Mouse (Mus musculus) lung, adult 2 months (tissue): Measurements from ENCODE around the gene Syndig1. TPM values are rescaled to one million over a fixed set of nuclear protein-coding genes. Genes with fewer than 3 reads are reported as not detected.

Experiments used
- DNase-seq: peaks from one replicate; pipeline ENCODE4 v3.0.0; 2022
- H3K4me1 ChIP-seq: fragments of 200-500 bp; 2 replicates; pipeline ENCODE4 v1.6.1; 2011; ENCODE audit warnings: low read length; ENCODE audit not compliant: control insufficient read depth, insufficient read depth
- H3K4me3 ChIP-seq: fragments of 200-500 bp; replicated peaks from 2 replicates; pipeline ENCODE3; 2011; ENCODE audit warnings: low read depth, mild to moderate bottlenecking, control low read depth, low read length; ENCODE audit errors: extremely low read depth
- CTCF ChIP-seq: fragments of 200-500 bp; IDR thresholded peaks from 2 replicates; pipeline ENCODE4 v1.5.1; 2011; ENCODE audit warnings: mild to moderate bottlenecking, low read length, control low read depth; ENCODE audit not compliant: insufficient read depth
- POLR2A ChIP-seq: fragments of 200-500 bp; IDR thresholded peaks from 2 replicates; pipeline ENCODE4 v1.6.1; 2011; ENCODE audit warnings: low read depth, mild to moderate bottlenecking, control low read depth, low read length, borderline replicate concordance; ENCODE audit errors: extremely low read depth
- WGBS: fragments of 180-500 bp; shearing (Covaris S2); methylation state at CpG from one replicate; pipeline ENCODE4 v1.1.7; 2018; 5-methylcytosine and 5-hydroxymethylcytosine counted together
- polyA plus RNA-seq: library from polyadenylated mRNA; depleted of rRNA; stranded (reverse); fragments of >200 nt; gene quantifications from 2 replicates; pipeline ENCODE4 v1.2.3, GENCODE M21; 2012; rRNA removed

Gene Syndig1
- polyA plus RNA-seq, result 0.15 and 0.28 TPM in 2 replicates

DNA sequence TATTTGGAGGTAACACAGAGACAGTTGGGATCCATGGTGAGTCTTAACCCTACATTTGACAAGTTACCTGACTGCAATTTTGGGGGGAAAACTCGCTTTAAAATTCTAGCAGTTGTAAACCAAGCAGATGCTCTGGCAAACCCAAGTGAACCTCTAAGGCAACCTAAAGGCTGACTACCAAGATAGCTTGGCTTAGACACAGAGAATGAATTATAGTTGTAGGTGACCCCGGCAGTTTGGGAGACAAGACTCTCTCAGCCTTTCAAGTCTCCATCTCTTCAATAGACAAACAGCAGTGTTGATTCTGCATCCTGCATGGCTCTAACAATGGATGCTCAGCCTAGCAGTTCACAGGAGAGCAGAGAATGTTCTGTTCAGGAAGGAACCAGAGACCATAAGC, at the start of gene Syndig1:
Syndig1 (plus strand) TSS at position 301 of the 400 bp plus-strand sequence.
- H3K4me3 ChIP-seq, result no peak within 1 kb of the TSS
- 70% methylated on average over 2 of the region's 2 CpGs for WGBS
- no peaks in the 10 kb centered on the region for H3K4me1 ChIP-seq

GRCm38 (mm10) chr2:149798613-149799012, 30.4 kb upstream of the Syndig1 start:
- Histone ChIP-seq H3K4me3 (no peak overlapping the region), H3K4me1 (no peaks in the 10 kb centered on the region)
- no peak for DNase-seq
- 11% methylated on average over 3 of the region's 3 CpGs for WGBS
- TF ChIP-seq CTCF (no peak), POLR2A (no peak)

More for the DNA sequence above, at the start of gene Syndig1:
- DNase-seq, result no peak
- TF ChIP-seq CTCF, result no peak
- no peak for TF ChIP-seq POLR2A

GRCm38 (mm10) chr2:149804599-149805140, 24.3 kb upstream of the Syndig1 start:
- TF ChIP-seq CTCF, result no peak
- no peak overlapping the region for H3K4me3 ChIP-seq
- no peaks in the 10 kb centered on the region for H3K4me1 ChIP-seq
- DNase-seq, result no peak
- WGBS, result 43% methylated on average over 3 of the region's 3 CpGs

DNA sequence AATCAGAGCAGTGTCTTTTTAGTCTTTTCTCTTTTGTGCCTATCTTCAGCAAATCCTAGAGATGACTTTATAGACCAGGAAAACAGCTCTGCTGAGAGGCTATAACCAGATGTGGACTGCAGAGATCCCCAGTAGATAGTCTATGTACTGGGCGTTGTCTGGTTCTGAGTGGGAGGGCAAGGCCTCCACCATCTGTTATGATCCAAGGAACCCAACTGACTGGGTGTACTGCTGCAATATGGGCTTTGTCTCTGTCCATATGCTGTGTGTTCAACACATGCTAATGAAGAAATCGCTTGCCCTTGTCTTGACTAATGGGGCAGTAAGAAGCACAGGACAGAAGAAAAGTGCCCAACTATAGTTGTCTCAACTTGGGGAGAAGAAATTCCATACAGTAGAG, 23.8 kb upstream of the Syndig1 start:
- Histone ChIP-seq H3K4me3 (no peak overlapping the region), H3K4me1 (no peaks in the 10 kb centered on the region)
- DNase-seq, result no peak
- 81% methylated on average over 2 of the region's 2 CpGs for WGBS
- TF ChIP-seq CTCF (no peak), POLR2A (no peak)

DNA sequence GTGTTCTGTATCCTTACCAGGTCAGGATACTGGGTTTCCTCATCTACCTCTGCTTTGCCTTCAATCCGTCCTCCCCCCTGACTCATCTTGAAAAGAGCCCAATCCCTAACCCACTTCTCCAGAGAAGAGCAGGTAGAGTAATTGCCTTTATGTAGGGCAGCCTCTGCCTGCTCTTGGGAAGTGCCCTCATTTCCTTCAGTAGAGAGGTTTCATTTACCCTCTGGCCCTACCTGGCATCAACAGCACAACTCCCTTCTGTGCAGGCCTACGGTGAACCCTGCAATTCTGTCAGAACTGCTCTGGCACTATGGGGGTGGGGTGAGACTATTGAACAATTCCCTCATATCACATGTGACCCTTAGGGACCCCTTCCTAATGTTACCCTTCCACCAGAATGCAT, 16.1 kb upstream of the Syndig1 start:
- Histone ChIP-seq H3K4me3 (no peak overlapping the region), H3K4me1 (no peaks in the 10 kb centered on the region)
- TF ChIP-seq CTCF (no peak), POLR2A (no peak)
- no peak for DNase-seq
- 60% methylated on average over 2 of the region's 2 CpGs for WGBS

GRCm38 (mm10) chr2:149818395-149818794, 10.6 kb upstream of the Syndig1 start:
- WGBS, result 54% methylated on average over 3 of the region's 3 CpGs
- no peaks in the 10 kb centered on the region for H3K4me1 ChIP-seq
- DNase-seq, result no peak
- no peak overlapping the region for H3K4me3 ChIP-seq
- no peak for TF ChIP-seq CTCF
- TF ChIP-seq POLR2A, result no peak

- H3K4me1 ChIP-seq, result no peaks in the 10 kb centered on the region
- TF ChIP-seq POLR2A (no peak), CTCF (no peak)
- no peak overlapping the region for H3K4me3 ChIP-seq
- no peak for DNase-seq
- 84% methylated on average over 3 of the region's 3 CpGs for WGBS
Observed at GRCm38 (mm10) chr2:149819751-149820150, 9.3 kb upstream of the Syndig1 start.

DNA sequence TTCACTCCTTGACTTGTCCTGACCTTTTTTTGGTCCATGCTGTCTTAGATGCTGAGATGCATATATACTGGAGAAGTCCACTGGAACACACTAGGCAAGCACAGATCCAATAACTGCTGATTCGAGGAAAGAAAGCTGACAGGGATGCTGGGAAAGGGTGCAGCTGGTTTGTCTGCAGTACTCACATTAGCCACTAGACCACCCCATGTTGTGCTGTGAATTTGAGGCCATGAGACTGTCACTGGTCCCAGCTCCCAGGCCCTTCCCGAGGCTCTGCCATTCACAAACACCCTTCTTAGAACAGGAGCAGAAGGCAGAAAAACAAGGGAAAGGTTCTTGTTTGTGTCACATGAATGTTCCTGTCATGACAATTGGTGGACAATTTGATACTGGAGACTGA, 8.8 kb upstream of the Syndig1 start:
- 33% methylated on average over 2 of the region's 2 CpGs for WGBS
- DNase-seq, result no peak
- no peak for TF ChIP-seq CTCF
- no peak for TF ChIP-seq POLR2A
- no peak overlapping the region for H3K4me3 ChIP-seq
- no peaks in the 10 kb centered on the region for H3K4me1 ChIP-seq

- H3K4me3 ChIP-seq, result no peak overlapping the region
- no peaks in the 10 kb centered on the region for H3K4me1 ChIP-seq
- TF ChIP-seq CTCF (no peak), POLR2A (no peak)
- 4% methylated on average over 26 of the region's 26 CpGs for WGBS
- DNase-seq, result no peak
Observed at GRCm38 (mm10) chr2:149829955-149830535, 1.0 kb downstream of the Syndig1 start.
